Mouse (Mus musculus): Measurements from ENCODE around the gene Hmgb1.

DNA sequence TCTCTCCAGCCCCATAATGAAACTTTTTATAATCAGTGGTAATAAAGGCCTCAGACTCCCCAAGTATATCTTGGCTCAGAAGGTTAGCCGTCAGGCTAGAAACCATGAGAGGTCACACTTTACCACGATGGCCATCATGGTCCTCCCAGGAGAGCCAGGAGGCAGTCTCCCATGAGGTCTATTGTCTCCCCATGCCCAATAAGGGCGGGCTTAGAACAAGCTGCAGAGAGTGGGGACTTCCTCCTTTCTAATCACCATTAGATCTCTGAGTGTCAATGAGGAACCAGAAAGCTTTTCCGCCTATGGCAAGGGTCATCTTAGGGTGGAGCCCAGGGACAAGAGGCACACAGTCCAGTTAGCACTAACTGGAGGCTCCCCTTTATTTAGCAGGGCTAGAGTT is 37.1 kb upstream of the Hmgb1 start:
- no peak for TF ChIP-seq CTCF (IDR thresholded peaks at IDR 0.05; ENCODE audit: borderline replicate concordance, extremely low read depth, insufficient read depth, insufficient read length)
- no peak for TF ChIP-seq POLR2A (IDR thresholded peaks at IDR 0.05; ENCODE audit: borderline replicate concordance, extremely low read depth, insufficient read depth, insufficient read length, poor library complexity, severe bottlenecking)
